Mouse (Mus musculus) testis, postnatal 14 days (tissue): ENCODE measurements around the gene Spp1.

Experiments used
- DNase-seq: peaks from one replicate; pipeline ENCODE4 v3.0.0; 2021; ENCODE audit warnings: low spot score

Gene Spp1

DNA sequence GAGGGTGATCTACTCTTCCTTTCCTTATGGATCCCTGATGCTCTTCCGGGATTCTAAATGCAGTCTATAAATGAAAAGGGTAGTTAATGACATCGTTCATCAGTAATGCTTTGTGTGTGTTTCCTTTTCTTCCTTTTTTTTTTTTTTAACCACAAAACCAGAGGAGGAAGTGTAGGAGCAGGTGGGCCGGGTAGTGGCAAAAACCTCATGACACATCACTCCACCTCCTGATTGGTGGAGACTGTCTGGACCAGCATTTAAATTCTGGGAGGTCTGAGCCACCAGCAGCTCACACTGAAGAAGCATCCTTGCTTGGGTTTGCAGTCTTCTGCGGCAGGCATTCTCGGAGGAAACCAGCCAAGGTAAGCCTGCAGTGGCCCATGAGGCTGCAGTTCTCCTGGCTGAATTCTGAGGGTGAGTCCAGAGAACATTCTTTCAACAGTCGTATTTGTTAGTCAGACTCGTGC, at the start of gene Spp1:
Spp1 (plus strand) TSS at position 284 of the 467 bp plus-strand sequence.
- no peak for DNase-seq

GRCm38 (mm10) chr5:104385521-104385920, 49.4 kb upstream of the Spp1 start:
- peak; percentile 26 for DNase-seq

GRCm38 (mm10) chr5:104386908-104387307, 48.0 kb upstream of the Spp1 start:
- no peak for DNase-seq

DNA sequence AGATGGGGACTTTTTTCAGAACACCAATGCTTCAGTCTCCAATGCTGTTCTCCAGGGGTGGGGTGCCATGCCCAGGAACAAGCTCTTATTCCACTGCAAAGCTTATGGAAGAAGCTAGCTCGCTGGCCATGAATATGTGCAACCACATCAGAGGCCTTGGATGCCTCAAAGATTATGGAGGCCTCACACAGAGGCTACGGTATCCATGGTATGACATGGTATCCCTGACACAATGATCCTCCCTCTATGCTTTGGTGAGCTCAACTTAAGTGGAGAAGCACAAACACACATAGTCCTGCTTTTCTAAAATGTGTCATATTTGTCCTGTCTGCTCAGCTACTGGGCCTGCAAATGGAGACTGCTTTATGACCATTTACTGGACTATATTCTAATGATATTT, 44.0 kb upstream of the Spp1 start:
- no peak for DNase-seq

GRCm38 (mm10) chr5:104392784-104393183, 42.1 kb upstream of the Spp1 start:
- DNase-seq, result no peak

- no peak for DNase-seq
Observed at GRCm38 (mm10) chr5:104396286-104396685, 38.6 kb upstream of the Spp1 start.

DNA sequence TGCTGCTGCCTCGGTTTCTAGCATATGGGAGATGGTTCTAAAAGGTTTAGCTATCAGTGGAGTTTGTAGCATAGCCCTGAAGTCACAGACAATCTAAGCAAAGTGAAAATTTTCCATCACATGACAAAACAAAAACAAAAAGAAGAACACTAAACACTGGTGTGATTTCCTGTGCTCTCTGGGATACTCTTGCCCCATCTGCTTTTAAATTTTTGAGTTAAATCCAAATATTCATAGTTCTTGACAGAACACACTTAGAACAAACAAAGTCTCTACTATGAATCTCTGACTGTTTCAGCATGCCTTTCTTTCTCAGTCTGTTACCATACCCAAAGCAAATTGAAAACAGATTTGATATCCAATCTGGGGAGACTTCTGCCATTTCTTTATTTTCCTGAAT, 36.9 kb upstream of the Spp1 start:
- DNase-seq, result no peak

GRCm38 (mm10) chr5:104399291-104399950, 35.5 kb upstream of the Spp1 start:
- DNase-seq, result no peak

- DNase-seq, result no peak
Observed at GRCm38 (mm10) chr5:104399970-104400369, 34.9 kb upstream of the Spp1 start.

DNA sequence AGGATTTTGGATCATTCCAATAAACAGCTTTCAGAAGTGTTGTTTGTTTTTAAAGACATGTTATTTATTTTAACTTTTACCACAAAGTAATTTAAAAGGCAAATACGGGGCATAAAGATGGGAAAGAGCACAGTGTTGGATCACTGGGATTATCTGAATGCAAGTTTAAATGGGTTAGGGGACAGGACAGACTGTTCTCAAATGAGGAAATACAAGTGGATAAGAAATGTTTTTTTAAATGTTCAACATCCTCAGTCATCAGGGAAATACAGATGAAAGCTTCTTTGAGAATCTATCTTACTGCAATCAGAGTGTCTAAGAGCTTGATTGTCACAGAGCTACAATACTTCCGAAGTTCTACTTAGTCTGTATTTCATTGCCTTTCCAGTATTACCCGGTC, 32.3 kb upstream of the Spp1 start:
- DNase-seq, result no peak

- no peak for DNase-seq
Observed at GRCm38 (mm10) chr5:104403351-104403750, 31.6 kb upstream of the Spp1 start.

GRCm38 (mm10) chr5:104404551-104404950, 30.4 kb upstream of the Spp1 start:
- no peak for DNase-seq

DNA sequence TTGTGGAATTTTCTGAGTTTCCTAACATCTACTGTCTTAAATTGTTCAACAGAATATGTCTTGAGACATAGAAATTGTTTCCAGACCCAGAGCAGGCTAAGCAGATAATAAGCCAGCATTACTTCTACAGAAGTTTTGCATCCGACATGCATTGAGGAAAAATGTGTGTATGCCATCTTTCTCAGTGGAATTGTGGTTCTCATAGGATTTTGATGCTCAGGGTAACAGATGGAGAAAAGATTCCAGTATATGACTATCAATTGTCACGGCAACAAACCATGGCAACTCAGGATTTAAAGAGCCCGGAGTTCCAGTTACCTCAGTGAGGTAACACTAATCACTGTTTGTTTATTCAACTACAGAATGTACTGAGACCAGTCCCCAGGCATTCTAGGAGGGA, 29.9 kb upstream of the Spp1 start:
- DNase-seq, result no peak

GRCm38 (mm10) chr5:104406756-104407155, 28.2 kb upstream of the Spp1 start:
- DNase-seq, result no peak

- DNase-seq, result no peak
Observed at GRCm38 (mm10) chr5:104407541-104408231, 27.2 kb upstream of the Spp1 start.

DNA sequence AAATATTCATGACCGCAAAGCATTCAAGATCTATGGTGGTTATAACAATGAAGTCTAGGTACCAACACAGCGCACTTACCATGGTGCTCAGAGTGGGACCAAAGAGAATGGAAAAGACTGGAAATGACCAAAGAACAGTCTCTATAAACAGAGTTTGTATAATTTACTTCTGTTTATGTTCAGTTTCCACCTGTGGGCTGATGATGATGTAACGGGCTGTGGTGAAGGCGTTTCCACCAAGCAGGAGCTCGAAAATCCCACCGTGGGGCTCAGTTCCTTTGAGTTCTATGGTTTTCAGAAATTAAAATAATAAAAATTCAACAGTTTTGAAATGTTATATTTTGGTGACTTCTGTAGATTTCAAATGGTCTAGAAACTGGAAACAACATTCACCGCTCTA, 26.4 kb upstream of the Spp1 start:
- DNase-seq, result no peak

DNA sequence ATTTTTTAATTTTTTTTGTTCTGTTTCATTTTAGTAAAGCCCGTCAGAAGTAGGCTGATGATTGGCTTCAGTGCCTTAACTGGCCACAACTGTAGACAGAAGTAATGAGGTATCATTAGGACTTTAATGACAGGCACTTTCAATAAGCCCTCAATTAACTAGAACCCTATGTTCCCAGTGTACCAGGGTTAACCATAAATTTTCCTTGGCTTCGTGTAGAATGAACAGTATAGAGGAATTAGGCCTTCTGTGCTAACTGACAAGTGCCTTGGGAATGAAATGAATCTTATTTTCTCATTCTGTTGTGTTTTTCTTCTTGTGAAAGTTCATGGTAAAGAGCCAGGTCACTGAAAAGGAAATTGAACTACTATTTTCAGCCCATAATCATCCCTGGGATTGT, 18.9 kb upstream of the Spp1 start:
- DNase-seq, result no peak

DNA sequence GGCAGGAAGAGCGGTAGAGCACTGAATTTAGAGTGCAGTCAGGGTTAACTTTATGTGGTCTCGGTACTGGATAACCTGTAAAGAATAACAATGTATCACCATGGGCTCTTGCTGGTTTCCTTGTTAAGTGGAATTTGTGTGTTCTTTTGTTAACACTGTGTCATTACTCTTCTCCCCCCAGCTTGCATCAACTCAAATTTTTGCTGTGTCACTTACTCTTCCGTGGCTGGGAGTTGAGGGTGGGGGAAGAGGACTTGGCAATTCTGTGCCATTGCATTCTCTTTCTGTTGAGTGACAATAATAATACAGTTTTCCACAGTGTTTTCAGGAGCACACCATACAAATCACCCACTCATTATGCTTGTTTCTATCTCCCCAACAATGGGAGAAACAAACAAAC, 17.9 kb upstream of the Spp1 start:
- no peak for DNase-seq

DNA sequence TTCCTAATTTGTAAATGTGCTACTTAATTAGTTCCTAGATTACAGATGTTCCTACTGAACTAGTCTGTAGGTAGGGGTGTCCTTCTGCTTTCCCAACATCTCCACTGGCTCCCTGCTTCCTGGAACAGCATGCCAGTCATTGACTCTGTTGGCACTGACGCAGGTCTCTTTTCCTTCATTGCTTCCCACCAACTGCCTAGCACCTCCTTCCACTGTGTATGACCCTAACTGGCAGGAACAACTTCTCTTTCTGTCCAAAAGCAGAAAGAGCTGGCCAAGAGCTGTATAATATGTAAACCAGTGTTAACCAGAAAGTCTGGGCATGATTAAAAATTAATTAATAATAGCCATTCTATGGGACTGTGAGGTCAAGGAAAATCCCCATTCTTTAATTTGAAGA, 17.2 kb upstream of the Spp1 start:
- no peak for DNase-seq

GRCm38 (mm10) chr5:104422039-104422438, 12.9 kb upstream of the Spp1 start:
- DNase-seq, result no peak

GRCm38 (mm10) chr5:104423861-104424260, 11.1 kb upstream of the Spp1 start:
- DNase-seq, result no peak

GRCm38 (mm10) chr5:104425949-104426348, 9.0 kb upstream of the Spp1 start:
- DNase-seq, result no peak

DNA sequence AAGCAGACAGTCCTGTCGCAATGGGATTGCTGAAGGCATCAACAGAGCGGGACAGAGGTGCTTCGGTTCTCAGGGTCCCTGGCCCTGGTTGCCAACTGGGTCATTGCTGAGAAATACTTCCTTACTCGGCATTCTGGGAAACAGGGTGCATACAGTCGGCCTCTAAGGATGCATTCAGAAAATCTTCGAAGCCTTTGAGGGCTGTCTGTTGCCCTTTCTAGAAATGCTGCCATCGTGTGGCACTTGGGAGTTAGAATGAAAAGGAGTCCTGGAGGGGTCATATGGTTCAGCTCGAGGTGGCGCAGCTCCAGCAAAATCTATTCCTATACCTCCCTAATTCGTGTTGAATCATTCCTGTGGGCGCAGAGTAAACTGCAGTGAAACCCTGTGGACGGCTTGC, 2.0 kb upstream of the Spp1 start:
- no peak for DNase-seq
